Mouse (Mus musculus): Measurements from ENCODE around the gene Inf2. TPM values are rescaled to one million over a fixed set of nuclear protein-coding genes. Genes with fewer than 3 reads are reported as not detected.

Inf2 gene
- polyA plus RNA-seq, 1 experiment, result 28.3 TPM

GRCm38 (mm10) chr12:112632907-112633306 lies 44.3 kb downstream of the Inf2 start:
- Histone ChIP-seq H3K27me3 (ENCODE audit: control insufficient read depth, insufficient read depth, low read length, poor library complexity, severe bottlenecking) (no peaks in the 10 kb centered on the region), H3K27ac (ENCODE audit: insufficient read depth, low read length) (no peak overlapping the region), H3K4me1 (ENCODE audit: control insufficient read depth, insufficient read depth, low read length) (peaks cover 5% of the 10 kb centered on the region), H3K9ac (ENCODE audit: low read depth, poor library complexity, severe bottlenecking) (no peak overlapping the region), H3K36me3 (ENCODE audit: control insufficient read depth, insufficient read depth, low read length, poor library complexity, severe bottlenecking) (no peaks in the 10 kb centered on the region), H3K9me3 (replicated peaks; ENCODE audit: control insufficient read depth, insufficient read depth, low read length, poor library complexity, severe bottlenecking) (no peaks in the 10 kb centered on the region), H3K4me3 (ENCODE audit: low read depth, low read length) (no peak overlapping the region)
- TF ChIP-seq EP300 (IDR thresholded peaks at IDR 0.05; ENCODE audit: insufficient read depth, low read depth, low read length) (no peak), CTCF (IDR thresholded peaks at IDR 0.05; ENCODE audit: low read depth, low read length) (no peak), POLR2A (IDR thresholded peaks at IDR 0.05; ENCODE audit: insufficient read depth, low read length) (no peak)

- Histone ChIP-seq H3K27me3 (ENCODE audit: control insufficient read depth, insufficient read depth, low read length, poor library complexity, severe bottlenecking) (no peaks in the 10 kb centered on the region), H3K9me3 (replicated peaks; ENCODE audit: control insufficient read depth, insufficient read depth, low read length, poor library complexity, severe bottlenecking) (no peaks in the 10 kb centered on the region), H3K4me3 (ENCODE audit: low read depth, low read length) (no peak overlapping the region), H3K27ac (ENCODE audit: insufficient read depth, low read length) (no peak overlapping the region), H3K36me3 (ENCODE audit: control insufficient read depth, insufficient read depth, low read length, poor library complexity, severe bottlenecking) (no peaks in the 10 kb centered on the region), H3K9ac (ENCODE audit: low read depth, poor library complexity, severe bottlenecking) (no peak overlapping the region), H3K4me1 (ENCODE audit: control insufficient read depth, insufficient read depth, low read length) (peaks cover 5% of the 10 kb centered on the region)
- peak; percentile 32 for TF ChIP-seq CTCF (IDR thresholded peaks at IDR 0.05; ENCODE audit: low read depth, low read length)
- TF ChIP-seq EP300 (IDR thresholded peaks at IDR 0.05; ENCODE audit: insufficient read depth, low read depth, low read length), result no peak
Measured at GRCm38 (mm10) chr12:112633686-112634085, 45.1 kb downstream of the Inf2 start.

GRCm38 (mm10) chr12:112639526-112639925 lies 50.9 kb downstream of the Inf2 start:
- H3K36me3 ChIP-seq (ENCODE audit: control insufficient read depth, insufficient read depth, low read length, poor library complexity, severe bottlenecking), result no peaks in the 10 kb centered on the region
- H3K4me3 ChIP-seq (ENCODE audit: low read depth, low read length), result no peak overlapping the region
- no peak overlapping the region for H3K9ac ChIP-seq (ENCODE audit: low read depth, poor library complexity, severe bottlenecking)
- H3K27me3 ChIP-seq (ENCODE audit: control insufficient read depth, insufficient read depth, low read length, poor library complexity, severe bottlenecking), result no peaks in the 10 kb centered on the region
- no peak overlapping the region for H3K27ac ChIP-seq (ENCODE audit: insufficient read depth, low read length)
- no peaks in the 10 kb centered on the region for H3K9me3 ChIP-seq (replicated peaks; ENCODE audit: control insufficient read depth, insufficient read depth, low read length, poor library complexity, severe bottlenecking)
- no peaks in the 10 kb centered on the region for H3K4me1 ChIP-seq (ENCODE audit: control insufficient read depth, insufficient read depth, low read length)
- no peak for TF ChIP-seq POLR2A (IDR thresholded peaks at IDR 0.05; ENCODE audit: insufficient read depth, low read length)
- TF ChIP-seq CTCF (IDR thresholded peaks at IDR 0.05; ENCODE audit: low read depth, low read length), result no peak
- no peak for TF ChIP-seq EP300 (IDR thresholded peaks at IDR 0.05; ENCODE audit: insufficient read depth, low read depth, low read length)

- no peaks in the 10 kb centered on the region for H3K4me1 ChIP-seq (ENCODE audit: control insufficient read depth, insufficient read depth, low read length)
Measured at GRCm38 (mm10) chr12:112643126-112643525, 54.5 kb downstream of the Inf2 start.

GRCm38 (mm10) chr12:112644180-112644854 lies 55.7 kb downstream of the Inf2 start, which contains the start of gene Siva1:
Gene Siva1 (plus strand): TSS chr12:112644679.
- Histone ChIP-seq H3K27ac (ENCODE audit: insufficient read depth, low read length) (no peak within 1 kb of the TSS; the same call in 1 of the 2 replicates), H3K9me3 (replicated peaks; ENCODE audit: control insufficient read depth, insufficient read depth, low read length, poor library complexity, severe bottlenecking) (no peaks in the 10 kb centered on the region), H3K4me3 (ENCODE audit: low read depth, low read length) (peak within 1 kb of the TSS; percentile 90), H3K36me3 (ENCODE audit: control insufficient read depth, insufficient read depth, low read length, poor library complexity, severe bottlenecking) (peaks cover 13% of the 10 kb centered on the region), H3K9ac (ENCODE audit: low read depth, poor library complexity, severe bottlenecking) (peak within 1 kb of the TSS; percentile 89), H3K27me3 (ENCODE audit: control insufficient read depth, insufficient read depth, low read length, poor library complexity, severe bottlenecking) (no peaks in the 10 kb centered on the region), H3K4me1 (ENCODE audit: control insufficient read depth, insufficient read depth, low read length) (no peaks in the 10 kb centered on the region)
- TF ChIP-seq EP300 (IDR thresholded peaks at IDR 0.05; ENCODE audit: insufficient read depth, low read depth, low read length) (0 out of 2 replicates have a peak, but pooled peaks have one; percentile 6), CTCF (IDR thresholded peaks at IDR 0.05; ENCODE audit: low read depth, low read length) (no peak), POLR2A (IDR thresholded peaks at IDR 0.05; ENCODE audit: insufficient read depth, low read length) (no peak)

More at GRCm38 (mm10) chr12:112643126-112643525, 54.5 kb downstream of the Inf2 start:
- Histone ChIP-seq H3K4me3 (ENCODE audit: low read depth, low read length) (no peak overlapping the region), H3K27me3 (ENCODE audit: control insufficient read depth, insufficient read depth, low read length, poor library complexity, severe bottlenecking) (no peaks in the 10 kb centered on the region), H3K36me3 (ENCODE audit: control insufficient read depth, insufficient read depth, low read length, poor library complexity, severe bottlenecking) (peaks cover 9% of the 10 kb centered on the region), H3K9me3 (replicated peaks; ENCODE audit: control insufficient read depth, insufficient read depth, low read length, poor library complexity, severe bottlenecking) (no peaks in the 10 kb centered on the region), H3K9ac (ENCODE audit: low read depth, poor library complexity, severe bottlenecking) (no peak overlapping the region), H3K27ac (ENCODE audit: insufficient read depth, low read length) (no peak overlapping the region)
- no peak for TF ChIP-seq CTCF (IDR thresholded peaks at IDR 0.05; ENCODE audit: low read depth, low read length)
- TF ChIP-seq POLR2A (IDR thresholded peaks at IDR 0.05; ENCODE audit: insufficient read depth, low read length), result no peak
- no peak for TF ChIP-seq EP300 (IDR thresholded peaks at IDR 0.05; ENCODE audit: insufficient read depth, low read depth, low read length)

- Histone ChIP-seq H3K4me3 (ENCODE audit: low read depth, low read length) (peak overlapping the region; percentile 90), H3K36me3 (ENCODE audit: control insufficient read depth, insufficient read depth, low read length, poor library complexity, severe bottlenecking) (peaks cover 13% of the 10 kb centered on the region), H3K9me3 (replicated peaks; ENCODE audit: control insufficient read depth, insufficient read depth, low read length, poor library complexity, severe bottlenecking) (no peaks in the 10 kb centered on the region), H3K27ac (ENCODE audit: insufficient read depth, low read length) (no peak overlapping the region; the same call in 1 of the 2 replicates), H3K27me3 (ENCODE audit: control insufficient read depth, insufficient read depth, low read length, poor library complexity, severe bottlenecking) (no peaks in the 10 kb centered on the region), H3K9ac (ENCODE audit: low read depth, poor library complexity, severe bottlenecking) (peak overlapping the region; percentile 89), H3K4me1 (ENCODE audit: control insufficient read depth, insufficient read depth, low read length) (no peaks in the 10 kb centered on the region)
- TF ChIP-seq POLR2A (IDR thresholded peaks at IDR 0.05; ENCODE audit: insufficient read depth, low read length) (peak; percentile 73), EP300 (IDR thresholded peaks at IDR 0.05; ENCODE audit: insufficient read depth, low read depth, low read length) (no peak)
Measured at GRCm38 (mm10) chr12:112644855-112645506, 56.4 kb downstream of the Inf2 start.
